Comparison of ENCODE assay signal across 19 mouse cellular contexts in the genomic region with DNA sequence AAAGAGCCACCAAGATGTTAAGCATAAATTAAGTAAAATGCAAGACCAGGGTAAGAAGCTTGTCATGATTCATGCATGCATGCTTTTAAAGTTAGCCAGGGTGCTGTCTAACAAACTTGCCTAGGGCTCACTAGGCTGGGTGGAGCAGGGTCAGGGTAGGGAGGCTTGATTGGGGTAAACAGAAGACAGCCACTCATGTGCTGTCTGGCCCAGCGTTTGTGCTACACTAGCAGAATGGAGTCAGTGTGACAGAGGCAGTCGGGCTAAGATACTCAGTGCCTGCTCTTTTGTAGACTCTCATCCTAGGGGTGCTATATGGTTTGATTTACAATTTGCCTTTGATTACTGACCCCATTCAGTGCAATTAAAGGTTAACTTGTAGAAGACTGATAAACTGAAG.
"Had no signal": no experiment of that assay in that cellular context is flagged by ENCODE, and none has a peak within 500 bp of the region (broad histone marks: within the 10 kb centered on the region; RNA-seq: fewer than 3 reads in every experiment).

No protein-coding gene starts in this region.

- DNase-seq: lung, adult 18-20 months; lung, postnatal 4 days; midbrain, embryonic 14.5 days; retina, postnatal 1 day; right cerebral cortex, adult 18-20 months; right cerebral cortex, postnatal 25 days; right cerebral cortex, postnatal 4 days; spleen, adult 18-20 months; thymus, adult 18-20 months; thymus, postnatal 25 days; thymus, postnatal 4 days had no signal

- H3K27ac ChIP-seq: lung, embryonic 15.5 days; midbrain, embryonic 10.5 days; midbrain, embryonic 12.5 days; neural tube, embryonic 13.5 days; neural tube, embryonic 15.5 days had no signal

- H3K4me3 ChIP-seq: lung, embryonic 15.5 days; midbrain, embryonic 10.5 days; midbrain, embryonic 12.5 days; myocyte; neural tube, embryonic 13.5 days; neural tube, embryonic 15.5 days had no signal

- H3K4me1 ChIP-seq: midbrain, embryonic 10.5 days; midbrain, embryonic 12.5 days; neural tube, embryonic 13.5 days; neural tube, embryonic 15.5 days had no signal

- H3K36me3 ChIP-seq: lung, embryonic 15.5 days; midbrain, embryonic 10.5 days; midbrain, embryonic 12.5 days; neural tube, embryonic 13.5 days; neural tube, embryonic 15.5 days had no signal

- H3K9ac ChIP-seq: lung, embryonic 15.5 days; midbrain, embryonic 12.5 days; neural tube, embryonic 13.5 days; neural tube, embryonic 15.5 days had no signal

- H3K27me3 ChIP-seq: lung, embryonic 15.5 days; midbrain, embryonic 12.5 days; neural tube, embryonic 13.5 days; neural tube, embryonic 15.5 days had no signal

- H3K9me3 ChIP-seq: lung, embryonic 15.5 days; midbrain, embryonic 10.5 days; midbrain, embryonic 12.5 days; neural tube, embryonic 13.5 days; neural tube, embryonic 15.5 days had no signal

- H3K4me2 ChIP-seq: lung, embryonic 15.5 days; midbrain, embryonic 12.5 days; neural tube, embryonic 13.5 days; neural tube, embryonic 15.5 days had no signal

- ATAC-seq: lung, postnatal 0 days; midbrain, embryonic 16.5 days had no signal
